Mouse (Mus musculus) stomach, embryonic 16.5 days (tissue): ENCODE data around the gene Tmem132a. TPM values are rescaled to one million over a fixed set of nuclear protein-coding genes. Genes with fewer than 3 reads are reported as not detected.

ENCODE experiments used
- ATAC-seq: fragments of 200-750 bp; cut with Nextera tagmentation; 2 replicates; pipeline ENCODE4 v1.8.0; 2017; ENCODE audit warnings: moderate number of reproducible peaks, moderate TSS enrichment; ENCODE audit not compliant: insufficient read depth, low FRiP score
- H3K27ac ChIP-seq: fragments of 300-500 bp; sonication (generic); 2 replicates; pipeline ENCODE4 v1.5.1; 2014; ENCODE audit warnings: low read length
- H3K27me3 ChIP-seq: fragments of 300-500 bp; sonication (generic); 2 replicates; pipeline ENCODE4 v1.6.1; 2014; ENCODE audit warnings: low read length, control low read depth, mixed read lengths; ENCODE audit not compliant: control insufficient read depth, insufficient read depth
- H3K36me3 ChIP-seq: fragments of 300-500 bp; sonication (generic); 2 replicates; pipeline ENCODE4 v1.6.1; 2014; ENCODE audit warnings: low read length; ENCODE audit not compliant: control insufficient read depth, insufficient read depth
- H3K4me1 ChIP-seq: fragments of 300-500 bp; sonication (generic); 2 replicates; pipeline ENCODE4 v1.6.1; 2014; ENCODE audit warnings: low read length, control low read depth, mixed read lengths; ENCODE audit not compliant: control insufficient read depth, insufficient read depth
- H3K4me2 ChIP-seq: fragments of 300-500 bp; sonication (generic); 2 replicates; pipeline ENCODE4 v1.6.1; 2014; ENCODE audit warnings: low read depth, low read length, mixed read lengths
- H3K4me3 ChIP-seq: fragments of 300-500 bp; sonication (generic); replicated peaks from 2 replicates; pipeline ENCODE4 v1.5.1; 2014; ENCODE audit warnings: mild to moderate bottlenecking, low read length
- H3K9ac ChIP-seq: fragments of 300-500 bp; sonication (generic); 2 replicates; pipeline ENCODE4 v1.6.1; 2014; ENCODE audit warnings: low read length
- H3K9me3 ChIP-seq: fragments of 300-500 bp; sonication (generic); replicated peaks from 2 replicates; pipeline ENCODE4 v1.6.1; 2016; ENCODE audit warnings: low read length, control low read depth; ENCODE audit not compliant: control insufficient read depth
- WGBS: fragments of 180-500 bp; shearing (Covaris S2); extraction: QIAGEN DNeasy Blood & Tissue Kit; methylation state at CpG from one replicate; pipeline ENCODE4 v1.1.7; 2014; 5-methylcytosine and 5-hydroxymethylcytosine counted together
- polyA plus RNA-seq: library from polyadenylated mRNA; unstranded; fragments of >200 nt; fragmentation: Nextera tagmentation; extraction: Ambion mirVana; gene quantifications from 2 replicates; pipeline ENCODE4 v1.2.1, GENCODE M21; 2015

Gene Tmem132a
- polyA plus RNA-seq, 1 experiment from 2014 or later = 66.3 TPM

DNA sequence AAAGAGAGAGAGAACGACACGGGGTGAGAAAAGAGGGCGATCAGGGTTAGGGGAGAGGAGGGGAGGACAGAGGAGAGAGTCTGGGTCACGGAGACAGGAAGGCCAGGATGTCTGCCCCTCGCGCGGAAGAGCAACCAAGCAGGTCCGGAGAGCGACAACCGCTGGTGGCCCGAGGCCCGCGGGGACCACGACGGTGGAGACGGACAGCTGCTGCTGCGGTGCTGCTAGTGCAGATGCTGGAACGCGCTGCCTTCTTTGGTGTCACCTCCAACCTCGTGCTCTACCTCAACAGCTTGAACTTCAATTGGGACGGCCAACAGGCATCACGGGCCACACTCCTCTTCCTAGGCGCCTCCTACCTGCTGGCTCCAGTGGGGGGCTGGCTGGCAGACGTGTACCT lies 26.8 kb downstream of the Tmem132a start:
- Histone ChIP-seq H3K4me3 (no peak overlapping the region), H3K4me2 (no peak overlapping the region)
- 51% methylated on average over 24 of the region's 24 CpGs for WGBS

DNA sequence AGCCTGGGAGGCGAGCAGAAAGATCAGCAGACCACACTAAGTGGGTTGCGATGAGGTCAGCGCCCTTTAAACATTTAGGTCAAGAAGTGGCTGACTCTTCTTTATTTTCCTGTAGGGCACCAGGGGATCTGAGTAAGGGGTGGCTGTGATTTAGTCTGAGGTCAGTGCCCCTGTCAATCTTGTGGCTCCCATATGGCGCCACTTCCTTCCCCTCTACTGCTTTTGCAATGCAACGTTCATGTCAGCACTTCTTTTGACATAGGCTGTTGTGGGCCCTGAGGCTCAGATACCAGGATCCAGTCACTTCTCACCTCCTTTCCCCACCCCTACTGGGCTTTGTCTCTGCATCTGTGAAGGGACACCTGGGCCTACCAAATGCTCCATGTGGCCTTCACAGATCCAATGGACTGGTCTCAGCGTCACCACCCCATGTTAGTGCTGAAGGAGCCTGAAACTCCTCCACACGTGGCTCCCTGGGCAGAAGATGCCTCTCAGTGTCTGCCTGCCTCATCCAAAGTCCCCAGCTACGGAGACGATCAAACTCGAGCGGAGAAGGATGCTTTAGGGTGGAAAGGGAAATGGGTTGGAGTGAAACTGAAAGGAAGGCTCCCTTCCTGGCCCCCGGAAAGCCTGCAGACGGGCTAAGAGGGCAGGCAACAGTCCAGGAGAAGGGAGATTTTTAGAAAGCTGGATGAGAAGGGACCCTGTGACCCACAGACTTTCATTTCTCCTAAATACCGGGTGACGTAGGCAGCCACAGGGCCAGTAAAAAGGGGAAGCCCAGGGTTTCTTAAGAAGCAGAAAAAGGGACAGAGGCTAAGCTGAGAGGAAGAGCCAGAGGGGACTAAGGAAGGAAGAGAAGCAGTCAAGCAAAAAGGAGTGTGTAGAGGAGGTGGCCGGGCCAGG lies 27.8 kb downstream of the Tmem132a start:
- 53% methylated on average over 16 of the region's 16 CpGs for WGBS
- ATAC-seq = peak; percentile 13; the same call in 1 of the 2 replicates
- Histone ChIP-seq H3K9me3 (no peaks in the 10 kb centered on the region), H3K4me3 (no peak overlapping the region), H3K27ac (peak overlapping the region; percentile 17), H3K36me3 (no peaks in the 10 kb centered on the region), H3K4me2 (0 out of 2 replicates have a peak overlapping the region, but pooled peaks have one; percentile 3), H3K4me1 (peaks cover 4% of the 10 kb centered on the region; the same call in 1 of the 2 replicates), H3K9ac (0 out of 2 replicates have a peak overlapping the region, but pooled peaks have one; percentile 35), H3K27me3 (no peaks in the 10 kb centered on the region)

More for the DNA sequence above, 26.8 kb downstream of the Tmem132a start:
- Histone ChIP-seq H3K27me3 (no peaks in the 10 kb centered on the region), H3K36me3 (no peaks in the 10 kb centered on the region), H3K27ac (no peak overlapping the region), H3K4me1 (peaks cover 4% of the 10 kb centered on the region; the same call in 1 of the 2 replicates), H3K9me3 (no peaks in the 10 kb centered on the region), H3K9ac (no peak overlapping the region; the same call in 1 of the 2 replicates)
- ATAC-seq = no peak

- H3K9ac ChIP-seq = no peak within 1 kb of the TSS
- WGBS = 74% methylated on average over 15 of the region's 15 CpGs
- no peaks in the 10 kb centered on the region for H3K9me3 ChIP-seq
- no peak for ATAC-seq
- H3K27me3 ChIP-seq = no peaks in the 10 kb centered on the region
- H3K4me1 ChIP-seq = no peaks in the 10 kb centered on the region
- no peak within 1 kb of the TSS for H3K4me3 ChIP-seq
- H3K4me2 ChIP-seq = no peak within 1 kb of the TSS
- H3K27ac ChIP-seq = no peak within 1 kb of the TSS
- no peaks in the 10 kb centered on the region for H3K36me3 ChIP-seq
Observed at GRCm38 (mm10) chr19:10839010-10839892, 30.5 kb downstream of the Tmem132a start, which contains the start of gene Slc15a3. TSS of gene Slc15a3 (plus strand) at chr19:10839727.

- ATAC-seq = no peak
- H3K27ac ChIP-seq = no peak overlapping the region
- H3K9me3 ChIP-seq = no peaks in the 10 kb centered on the region
- no peak overlapping the region for H3K9ac ChIP-seq
- WGBS = 42% methylated on average over 3 of the region's 3 CpGs
- H3K36me3 ChIP-seq = no peaks in the 10 kb centered on the region
- no peak overlapping the region for H3K4me3 ChIP-seq
- H3K4me2 ChIP-seq = no peak overlapping the region
- no peaks in the 10 kb centered on the region for H3K27me3 ChIP-seq
- no peaks in the 10 kb centered on the region for H3K4me1 ChIP-seq
Observed at GRCm38 (mm10) chr19:10835671-10836070, 34.1 kb downstream of the Tmem132a start.

GRCm38 (mm10) chr19:10833611-10834010 lies 36.1 kb downstream of the Tmem132a start:
- Histone ChIP-seq H3K4me2 (no peak overlapping the region), H3K36me3 (no peaks in the 10 kb centered on the region), H3K4me1 (no peaks in the 10 kb centered on the region), H3K9ac (no peak overlapping the region), H3K27me3 (no peaks in the 10 kb centered on the region), H3K4me3 (no peak overlapping the region), H3K9me3 (no peaks in the 10 kb centered on the region), H3K27ac (no peak overlapping the region)
- 72% methylated on average over 3 of the region's 3 CpGs for WGBS
- ATAC-seq = no peak

- H3K4me2 ChIP-seq = no peak overlapping the region
- no peak overlapping the region for H3K9ac ChIP-seq
- no peaks in the 10 kb centered on the region for H3K4me1 ChIP-seq
- H3K36me3 ChIP-seq = no peaks in the 10 kb centered on the region
- no peak for ATAC-seq
- H3K27ac ChIP-seq = no peak overlapping the region
- H3K27me3 ChIP-seq = no peaks in the 10 kb centered on the region
- H3K4me3 ChIP-seq = no peak overlapping the region
- no peaks in the 10 kb centered on the region for H3K9me3 ChIP-seq
- 62% methylated on average over 3 of the region's 3 CpGs for WGBS
Observed at GRCm38 (mm10) chr19:10832030-10832429, 37.7 kb downstream of the Tmem132a start.

DNA sequence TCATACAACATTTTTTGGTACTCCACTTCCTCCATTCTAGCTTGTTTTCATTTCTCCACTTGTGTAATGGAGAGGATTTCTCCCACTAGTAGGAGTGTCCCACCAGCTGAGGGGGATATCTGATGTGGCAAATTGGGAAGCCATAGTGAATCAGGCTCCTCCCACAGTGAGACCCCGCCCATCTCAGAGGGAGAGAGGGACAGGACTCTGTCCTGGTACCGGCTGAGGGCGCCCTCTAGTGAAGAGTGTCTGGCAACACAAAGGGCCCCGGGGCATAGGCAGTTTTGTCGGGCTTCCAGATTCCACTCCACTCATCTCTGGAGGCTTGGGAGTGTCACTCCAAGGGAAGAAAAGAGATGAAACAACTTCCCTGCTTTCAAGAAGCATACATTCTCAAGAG lies 38.3 kb downstream of the Tmem132a start:
- Histone ChIP-seq H3K27me3 (no peaks in the 10 kb centered on the region), H3K9ac (no peak overlapping the region), H3K4me2 (no peak overlapping the region), H3K27ac (no peak overlapping the region), H3K4me3 (no peak overlapping the region), H3K9me3 (no peaks in the 10 kb centered on the region), H3K4me1 (no peaks in the 10 kb centered on the region), H3K36me3 (no peaks in the 10 kb centered on the region)
- WGBS = 12% methylated on average over 5 of the region's 5 CpGs
- peak; percentile 68; the same call in 1 of the 2 replicates for ATAC-seq

DNA sequence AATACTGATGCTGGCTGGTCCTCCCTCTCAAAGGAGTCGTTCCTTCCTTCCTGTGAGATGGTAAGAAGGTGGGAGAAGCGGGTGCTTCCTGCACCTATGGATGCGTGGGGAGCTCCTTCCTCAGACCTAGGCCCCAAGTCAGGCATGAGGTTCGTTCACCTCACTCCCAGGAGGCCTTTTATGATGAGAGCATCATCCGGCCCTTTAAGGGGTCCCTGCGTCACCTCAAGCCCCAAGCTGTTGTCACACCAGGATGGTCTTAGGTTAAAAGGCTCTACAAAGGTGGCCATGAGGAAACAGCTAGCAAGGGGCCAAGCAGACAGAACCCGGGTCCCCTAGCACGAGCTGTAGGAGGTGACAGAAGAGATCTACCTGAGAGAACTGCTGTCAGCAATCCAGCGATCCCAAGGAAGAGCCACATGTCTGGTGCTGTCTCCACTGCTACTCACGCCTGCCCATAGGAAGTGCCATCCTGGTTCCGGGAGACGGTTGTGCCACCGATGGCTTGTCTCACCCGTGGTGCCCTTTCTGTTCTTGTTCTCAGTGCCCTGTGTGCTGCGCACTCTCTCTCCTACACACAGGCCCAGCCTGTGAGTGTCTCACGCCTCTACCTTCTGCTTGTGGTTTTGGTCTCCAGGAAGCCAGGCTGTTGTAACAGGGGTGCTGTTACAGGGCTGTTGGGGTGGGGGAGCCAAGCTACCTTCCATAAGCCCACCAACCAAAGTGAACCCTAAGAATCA lies 40.1 kb downstream of the Tmem132a start, which contains the start of gene Cd6:
Cd6 (minus strand) TSS at position 623 of the 740 bp plus-strand sequence.
- ATAC-seq = no peak
- Histone ChIP-seq H3K36me3 (no peaks in the 10 kb centered on the region), H3K4me3 (no peak within 1 kb of the TSS), H3K27me3 (no peaks in the 10 kb centered on the region), H3K9me3 (no peaks in the 10 kb centered on the region), H3K4me1 (no peaks in the 10 kb centered on the region), H3K9ac (no peak within 1 kb of the TSS), H3K4me2 (no peak within 1 kb of the TSS), H3K27ac (no peak within 1 kb of the TSS)
- 90% methylated on average over 16 of the region's 16 CpGs for WGBS
